Mouse (Mus musculus) cerebellum, adult 9-11 months (tissue): ENCODE data around the gene Mitd1.

Source experiments
- DNase-seq: peaks from one replicate; pipeline ENCODE4 v3.0.0; 2022

The Mitd1 gene

DNA sequence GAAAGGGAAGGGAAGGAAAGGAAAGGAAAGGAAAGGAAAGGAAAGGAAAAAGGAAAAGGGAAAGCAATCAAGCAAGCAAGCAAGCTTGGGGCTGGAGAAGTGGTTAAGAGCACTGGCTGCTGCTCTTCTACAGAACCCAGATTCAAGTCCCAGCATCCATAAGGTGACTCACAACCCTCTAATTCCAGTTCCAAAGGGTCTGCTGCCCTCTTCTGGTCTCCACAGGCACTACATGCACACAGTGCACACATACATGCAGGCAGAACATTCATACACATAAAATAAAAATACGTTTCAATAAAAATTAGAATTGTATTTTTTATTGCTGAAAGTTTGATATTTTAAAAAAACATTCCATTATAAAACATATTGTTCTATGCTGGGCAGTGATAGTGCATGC, 23.2 kb downstream of the Mitd1 start:
- DNase-seq, result peak; percentile 38

DNA sequence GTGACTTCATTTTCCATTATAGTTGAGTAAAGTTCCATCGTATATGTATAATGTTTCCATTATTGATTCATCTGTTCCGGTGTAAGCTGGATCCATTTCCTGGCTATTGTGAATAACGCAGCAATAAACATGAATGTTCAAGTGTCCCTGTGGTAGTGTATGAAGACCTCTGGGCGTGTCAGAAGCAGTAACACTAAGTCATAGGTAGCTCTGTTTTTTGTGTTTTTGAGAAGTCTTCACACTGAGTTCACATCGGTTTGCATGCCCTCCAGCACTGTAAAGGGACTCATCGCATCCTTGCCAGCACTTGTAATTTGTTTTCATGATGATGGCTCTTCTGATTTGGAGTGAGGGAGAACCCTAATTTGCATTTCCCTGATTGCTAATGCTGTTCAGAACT, 23.9 kb downstream of the Mitd1 start, which contains the start of gene Tsga10:
TSS of gene Tsga10 (minus strand) at position 144 of the 400 bp plus-strand sequence.
- DNase-seq, result peak; percentile 36

DNA sequence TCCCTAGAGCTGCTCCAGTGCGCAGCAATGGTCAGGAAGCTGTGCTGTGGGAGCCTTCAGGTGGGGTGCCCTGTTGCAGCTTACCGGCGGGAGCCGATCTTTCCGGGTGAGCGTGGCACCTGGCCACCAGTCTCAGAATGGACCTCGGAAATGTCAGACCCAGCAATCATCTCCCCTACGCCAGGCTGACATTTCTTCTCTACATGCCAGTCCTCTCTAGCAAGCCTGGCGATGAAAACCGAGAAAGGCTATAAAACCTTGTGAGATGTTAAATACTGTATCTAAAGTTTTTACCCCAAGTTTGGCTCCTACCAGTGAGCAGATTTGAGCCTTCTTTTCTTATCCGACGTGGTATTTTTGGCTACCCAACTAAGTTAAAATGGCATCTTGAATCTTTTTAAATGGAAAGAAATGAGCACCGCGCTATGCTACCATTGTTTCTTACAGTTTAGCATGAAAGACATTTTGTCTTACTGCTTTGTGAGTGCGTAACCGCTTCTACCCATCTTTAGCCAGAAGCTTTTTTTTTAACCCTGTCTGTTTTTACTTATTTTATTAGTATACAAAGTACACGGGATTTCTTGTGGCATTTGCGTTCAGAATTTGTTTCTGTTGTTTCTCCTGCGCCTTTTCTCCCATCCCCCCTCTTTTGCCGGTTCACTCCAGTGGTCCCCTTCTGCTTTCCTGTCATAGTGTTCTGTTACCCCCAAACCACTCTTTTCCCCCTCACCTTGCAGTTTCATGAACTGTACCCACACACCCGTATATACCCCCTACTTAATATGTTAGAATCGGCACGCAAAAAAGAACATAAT, 24.6 kb downstream of the Mitd1 start:
- DNase-seq, result peak; percentile 52

DNA sequence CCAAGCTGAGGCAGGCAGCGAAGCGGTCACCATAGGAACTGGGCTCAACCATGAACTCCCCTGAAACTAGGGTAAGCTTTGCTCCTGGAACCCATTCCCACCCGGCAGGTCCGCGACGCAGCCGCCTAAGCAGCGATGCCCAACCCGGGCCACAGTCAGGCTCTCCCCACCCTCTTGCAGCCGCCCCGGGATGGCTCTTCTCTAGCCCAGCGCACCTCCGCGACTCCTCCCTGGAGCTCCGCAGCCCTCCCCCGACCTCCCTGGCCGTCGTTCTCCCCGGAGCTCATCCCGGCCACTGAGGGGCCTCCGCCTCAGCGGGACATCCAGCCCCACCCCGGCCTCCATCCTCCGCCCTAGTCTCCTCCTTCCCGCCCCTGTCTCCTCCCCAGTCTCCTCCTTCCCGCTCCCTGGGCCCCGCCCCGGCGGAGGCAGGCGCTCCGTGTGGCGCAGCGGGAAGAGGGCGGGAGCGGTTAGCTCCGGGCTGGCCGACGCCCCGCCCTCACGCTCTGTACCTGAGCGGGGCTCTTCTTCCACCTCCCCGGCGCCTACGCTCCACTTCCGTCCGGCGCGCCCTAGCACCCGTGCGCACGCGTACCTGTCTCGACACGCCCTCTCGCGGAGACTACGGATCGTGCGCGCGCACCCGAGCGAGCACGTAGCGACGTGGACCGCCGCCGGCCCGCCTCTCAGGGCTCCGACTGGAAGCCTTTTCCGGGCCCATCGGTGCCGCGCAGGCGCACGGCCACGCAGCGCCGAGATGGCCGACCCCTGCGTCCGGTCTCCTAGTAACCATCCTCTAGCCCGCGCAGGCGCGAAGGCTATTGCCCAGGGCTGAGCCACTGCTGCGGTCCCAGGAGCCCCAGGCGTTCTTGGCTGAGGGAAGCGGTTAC, 25.5 kb downstream of the Mitd1 start:
- DNase-seq, result peak; percentile 100

DNA sequence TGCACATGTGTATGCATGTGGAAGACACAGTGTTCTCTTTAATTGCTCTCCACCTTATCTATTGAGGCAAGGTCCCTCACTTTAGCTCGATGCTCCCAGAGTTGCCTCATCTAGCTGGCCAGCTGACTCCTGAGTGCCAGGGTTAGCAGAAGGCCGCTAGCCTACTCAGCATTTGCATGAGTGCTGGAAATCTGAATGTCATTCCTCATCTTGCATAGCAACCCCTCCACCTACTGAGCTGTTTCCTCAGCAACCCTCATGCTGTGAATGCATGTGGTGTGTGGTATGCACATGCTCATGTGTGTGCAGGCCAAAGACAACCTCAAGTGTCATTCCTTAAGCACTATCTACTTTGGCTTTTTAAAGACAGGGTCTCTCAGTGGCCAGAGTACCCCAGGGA, 39.5 kb downstream of the Mitd1 start:
- no peak for DNase-seq

DNA sequence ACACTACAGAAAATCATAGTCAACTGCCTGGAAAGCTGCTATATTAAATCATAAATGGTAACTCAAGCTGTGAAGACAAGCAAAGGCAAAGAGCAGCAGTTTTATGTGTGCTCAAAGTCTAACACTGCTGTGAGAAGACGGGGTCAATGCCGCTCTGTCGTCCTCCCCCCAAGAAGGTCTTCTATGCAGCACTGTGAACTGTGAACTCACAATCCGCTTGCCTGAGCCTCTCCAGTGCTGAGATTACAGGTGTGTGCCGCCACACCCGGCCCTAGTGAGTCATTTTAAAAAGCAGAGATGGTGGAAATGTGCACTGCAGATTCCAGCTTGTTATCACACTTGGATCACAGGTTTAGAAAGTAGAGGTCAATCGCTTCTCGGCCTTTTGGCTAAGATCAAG, 43.3 kb downstream of the Mitd1 start:
- no peak for DNase-seq

DNA sequence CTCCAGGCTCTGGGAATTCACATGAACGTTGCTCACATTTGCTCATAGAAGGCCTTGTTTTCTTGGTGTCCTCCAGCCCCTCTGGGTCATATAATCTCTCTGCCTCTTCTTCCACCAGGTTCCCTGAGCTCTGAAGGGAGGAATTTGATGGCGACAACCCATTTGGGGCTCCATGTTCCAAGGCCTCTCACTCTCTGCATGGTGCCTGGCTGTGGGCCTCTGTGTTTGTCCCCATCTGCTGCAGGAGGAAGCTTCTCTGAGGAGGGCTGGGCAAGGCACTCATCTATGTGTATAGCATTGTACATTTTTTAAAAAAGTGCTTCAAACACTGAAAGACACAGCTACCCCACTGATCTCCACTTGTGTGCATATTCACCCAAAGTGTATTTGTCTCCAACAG, 58.5 kb downstream of the Mitd1 start:
- DNase-seq, result peak; percentile 86
